Mouse (Mus musculus): ENCODE measurements around the gene Rnf207. TPM values are rescaled to one million over a fixed set of nuclear protein-coding genes. Genes with fewer than 3 reads are reported as not detected.

The Rnf207 gene
- polyA plus RNA-seq, 1 experiment from 2014 or later = 1.1 TPM

DNA sequence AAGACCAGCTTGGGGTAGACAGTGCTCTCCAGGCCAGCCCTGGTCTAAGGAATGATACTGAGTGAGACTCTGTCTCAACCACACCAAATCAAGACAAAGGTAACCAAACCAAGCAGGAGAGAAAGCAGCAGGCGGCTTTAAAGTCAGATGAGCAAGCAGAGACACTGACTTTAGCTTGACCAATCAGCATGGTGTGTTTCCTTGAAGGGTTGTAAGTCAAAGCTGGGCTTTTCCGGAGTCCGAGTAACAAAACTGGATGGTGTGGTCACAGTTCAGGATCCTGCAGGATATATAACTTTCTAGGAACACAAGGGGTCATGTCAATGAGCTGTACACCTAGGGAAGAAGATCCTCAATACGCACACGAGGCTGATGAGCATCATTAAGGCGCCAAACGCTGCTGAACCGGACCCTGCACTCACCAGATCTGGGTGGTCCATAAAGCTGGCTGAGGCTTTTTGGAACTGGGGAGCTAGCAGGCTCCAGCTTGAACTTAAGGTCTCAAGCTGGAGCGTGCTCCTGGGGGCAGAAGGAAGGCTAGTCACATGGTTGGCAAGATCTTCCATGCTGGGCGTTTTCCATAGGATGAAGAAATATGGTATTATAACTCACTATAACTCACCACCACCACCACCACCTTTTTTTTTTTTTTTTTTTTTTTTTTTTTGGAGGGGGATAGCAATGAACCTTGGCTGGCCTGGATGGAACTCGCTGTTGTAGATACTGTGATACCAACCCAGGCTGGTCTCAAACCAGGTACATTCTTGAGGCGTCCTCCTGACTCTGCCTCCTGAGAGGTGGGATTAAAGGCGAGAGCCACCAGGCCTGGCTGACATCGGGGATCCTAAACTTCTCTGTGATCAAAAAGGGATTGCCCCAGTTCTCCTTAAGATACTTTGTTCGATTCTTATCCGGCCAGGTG lies 6.1 kb upstream of the Rnf207 start:
- no peak for DNase-seq (ENCODE audit: low spot score)
- Histone ChIP-seq H3K9me3 (replicated peaks) (no peaks in the 10 kb centered on the region), H3K27me3 (ENCODE audit: low read depth, poor library complexity, severe bottlenecking) (peaks cover 6% of the 10 kb centered on the region; the same call in 1 of the 2 replicates), H3K4me1 (peaks cover 17% of the 10 kb centered on the region), H3K27ac (peak overlapping the region; percentile 95), H3K4me3 (peak overlapping the region; percentile 94), H3K36me3 (peaks cover 30% of the 10 kb centered on the region)
- WGBS = 56% methylated on average over 16 of the region's 16 CpGs

- WGBS = 47% methylated on average over 5 of the region's 5 CpGs
- Histone ChIP-seq H3K4me1 (peaks cover 11% of the 10 kb centered on the region), H3K36me3 (no peaks in the 10 kb centered on the region), H3K27me3 (ENCODE audit: low read depth, poor library complexity, severe bottlenecking) (peaks cover 35% of the 10 kb centered on the region), H3K4me3 (no peak overlapping the region), H3K27ac (no peak overlapping the region), H3K9me3 (replicated peaks) (no peaks in the 10 kb centered on the region)
- DNase-seq (ENCODE audit: low spot score) = no peak
Observed at GRCm38 (mm10) chr4:152321464-152321863, 2.7 kb upstream of the Rnf207 start.

DNA sequence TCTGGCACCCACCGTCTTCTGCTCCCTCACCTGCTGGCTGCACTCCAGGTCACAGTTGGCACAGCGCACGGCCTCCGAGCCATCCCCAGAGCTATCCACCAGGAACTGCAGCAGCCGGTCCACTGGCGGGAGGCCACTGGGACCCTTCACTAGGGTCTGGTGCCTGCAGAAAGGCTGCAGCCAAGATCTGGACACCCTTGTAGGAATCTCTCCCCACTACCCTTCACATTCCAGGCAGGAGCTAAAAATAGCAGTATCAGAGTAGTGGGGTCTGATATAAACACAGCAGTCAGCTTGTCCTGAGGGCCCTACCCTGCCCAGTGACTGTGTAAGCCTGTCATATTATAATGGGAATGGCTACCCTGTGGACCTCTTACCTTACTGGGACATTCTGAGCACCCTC lies 1.2 kb downstream of the Rnf207 start:
- Histone ChIP-seq H3K27me3 (ENCODE audit: low read depth, poor library complexity, severe bottlenecking) (peaks cover 73% of the 10 kb centered on the region), H3K27ac (no peak overlapping the region), H3K9me3 (replicated peaks) (no peaks in the 10 kb centered on the region), H3K36me3 (no peaks in the 10 kb centered on the region), H3K4me3 (no peak overlapping the region), H3K4me1 (peaks cover 40% of the 10 kb centered on the region)
- 94% methylated on average over 6 of the region's 6 CpGs for WGBS
- DNase-seq (ENCODE audit: low spot score) = no peak

- peak overlapping the region; percentile 46 for H3K4me3 ChIP-seq
- peaks cover 48% of the 10 kb centered on the region for H3K4me1 ChIP-seq
- WGBS = 1% methylated on average over 43 of the region's 43 CpGs
- H3K27me3 ChIP-seq (ENCODE audit: low read depth, poor library complexity, severe bottlenecking) = peaks cover 88% of the 10 kb centered on the region
- H3K36me3 ChIP-seq = no peaks in the 10 kb centered on the region
- H3K27ac ChIP-seq = no peak overlapping the region
- DNase-seq (ENCODE audit: low spot score) = no peak
- no peaks in the 10 kb centered on the region for H3K9me3 ChIP-seq (replicated peaks)
Observed at GRCm38 (mm10) chr4:152315498-152316213, 3.1 kb downstream of the Rnf207 start.

DNA sequence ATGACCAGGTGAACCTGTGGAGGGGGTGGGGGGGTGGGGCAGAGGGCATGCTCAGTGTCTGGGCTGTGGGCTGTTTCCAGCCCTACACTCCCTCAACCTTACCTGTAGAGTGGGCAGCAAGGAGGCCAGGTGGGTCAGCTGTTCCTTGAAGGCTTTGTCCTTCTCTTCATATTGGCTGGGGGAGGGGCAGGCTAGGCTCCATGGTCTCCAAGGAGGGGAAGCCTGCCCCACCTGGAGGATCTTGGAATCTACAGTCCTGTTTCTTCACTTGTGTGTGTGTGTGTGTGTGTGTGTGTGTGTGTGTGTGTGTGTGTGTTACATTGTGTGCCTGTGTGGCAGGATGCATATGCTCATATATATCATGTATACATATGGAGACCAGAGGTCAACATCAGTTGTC lies 4.9 kb downstream of the Rnf207 start:
- DNase-seq (ENCODE audit: low spot score) = no peak
- no peak overlapping the region for H3K4me3 ChIP-seq
- H3K27ac ChIP-seq = no peak overlapping the region
- peaks cover 100% of the 10 kb centered on the region for H3K27me3 ChIP-seq (ENCODE audit: low read depth, poor library complexity, severe bottlenecking)
- peaks cover 3% of the 10 kb centered on the region; the same call in 1 of the 2 replicates for H3K36me3 ChIP-seq
- no peaks in the 10 kb centered on the region for H3K9me3 ChIP-seq (replicated peaks)
- H3K4me1 ChIP-seq = peaks cover 48% of the 10 kb centered on the region

- no peaks in the 10 kb centered on the region for H3K9me3 ChIP-seq (replicated peaks)
- H3K27ac ChIP-seq = no peak overlapping the region
- peak; percentile 68 for DNase-seq (ENCODE audit: low spot score)
- peaks cover 41% of the 10 kb centered on the region for H3K4me1 ChIP-seq
- H3K36me3 ChIP-seq = peaks cover 6% of the 10 kb centered on the region; the same call in 1 of the 2 replicates
- WGBS = under 1% methylated on average over 29 of the region's 29 CpGs
- H3K4me3 ChIP-seq = peak overlapping the region; percentile 43
- H3K27me3 ChIP-seq (ENCODE audit: low read depth, poor library complexity, severe bottlenecking) = peaks cover 96% of the 10 kb centered on the region
Observed at GRCm38 (mm10) chr4:152313211-152313632, 5.6 kb downstream of the Rnf207 start.

DNA sequence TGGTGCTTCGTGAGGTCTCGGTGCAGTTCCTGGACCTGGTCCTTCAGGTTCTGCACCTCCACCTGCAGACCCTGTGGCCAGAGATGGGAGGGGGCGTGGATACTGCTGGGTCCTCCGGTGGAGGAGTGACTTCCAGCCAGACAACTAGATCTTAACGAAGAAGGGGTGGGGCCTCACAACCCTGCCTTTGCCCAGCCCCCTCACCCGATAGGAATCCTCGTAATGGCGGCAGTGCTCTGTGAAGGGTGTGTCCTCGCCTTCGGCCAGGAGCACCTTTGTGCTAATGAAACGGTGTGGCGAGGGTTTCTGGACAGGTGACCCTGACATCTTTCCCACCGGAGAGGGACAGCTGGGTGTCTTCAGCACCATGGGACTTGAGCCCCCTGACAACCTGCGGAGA lies 6.6 kb downstream of the Rnf207 start:
- no peak for DNase-seq (ENCODE audit: low spot score)
- Histone ChIP-seq H3K36me3 (peaks cover 6% of the 10 kb centered on the region; the same call in 1 of the 2 replicates), H3K4me1 (peaks cover 38% of the 10 kb centered on the region), H3K27ac (no peak overlapping the region), H3K27me3 (ENCODE audit: low read depth, poor library complexity, severe bottlenecking) (peaks cover 86% of the 10 kb centered on the region), H3K4me3 (peak overlapping the region; percentile 43), H3K9me3 (replicated peaks) (no peaks in the 10 kb centered on the region)
- WGBS = 2% methylated on average over 14 of the region's 14 CpGs

DNA sequence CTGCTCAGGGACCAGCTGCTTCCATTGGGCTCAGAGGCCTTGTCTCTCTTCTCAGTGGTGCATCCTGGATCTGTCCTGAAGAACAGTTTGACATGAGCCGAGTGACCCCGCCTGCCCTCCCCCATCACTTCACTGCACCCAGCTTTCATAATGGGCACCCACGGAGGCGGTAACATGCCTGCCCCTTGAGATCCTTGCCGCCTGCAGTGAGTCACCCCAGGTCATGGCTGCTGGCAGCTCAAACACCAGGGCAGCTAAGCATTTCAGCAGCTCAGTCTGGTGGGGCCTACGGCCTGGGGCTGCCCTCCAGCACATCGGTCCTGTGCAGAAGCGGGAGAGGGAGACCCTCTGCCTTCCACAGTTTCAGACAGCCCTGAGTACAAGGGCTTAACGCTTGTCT lies 11.3 kb downstream of the Rnf207 start:
- peaks cover 39% of the 10 kb centered on the region for H3K27me3 ChIP-seq (ENCODE audit: low read depth, poor library complexity, severe bottlenecking)
- peaks cover 36% of the 10 kb centered on the region for H3K36me3 ChIP-seq
- no peak for DNase-seq (ENCODE audit: low spot score)
- H3K4me1 ChIP-seq = peaks cover 7% of the 10 kb centered on the region
- no peak overlapping the region for H3K4me3 ChIP-seq
- WGBS = 82% methylated on average over 9 of the region's 9 CpGs
- no peak overlapping the region for H3K27ac ChIP-seq
- H3K9me3 ChIP-seq (replicated peaks) = no peaks in the 10 kb centered on the region

- H3K4me1 ChIP-seq = no peaks in the 10 kb centered on the region
- peaks cover 24% of the 10 kb centered on the region for H3K27me3 ChIP-seq (ENCODE audit: low read depth, poor library complexity, severe bottlenecking)
- H3K4me3 ChIP-seq = no peak overlapping the region
- peaks cover 51% of the 10 kb centered on the region for H3K36me3 ChIP-seq
- no peak for DNase-seq (ENCODE audit: low spot score)
- no peak overlapping the region for H3K27ac ChIP-seq
- 84% methylated on average over 6 of the region's 6 CpGs for WGBS
- H3K9me3 ChIP-seq (replicated peaks) = no peaks in the 10 kb centered on the region
Observed at GRCm38 (mm10) chr4:152305991-152306390, 12.8 kb downstream of the Rnf207 start.

DNA sequence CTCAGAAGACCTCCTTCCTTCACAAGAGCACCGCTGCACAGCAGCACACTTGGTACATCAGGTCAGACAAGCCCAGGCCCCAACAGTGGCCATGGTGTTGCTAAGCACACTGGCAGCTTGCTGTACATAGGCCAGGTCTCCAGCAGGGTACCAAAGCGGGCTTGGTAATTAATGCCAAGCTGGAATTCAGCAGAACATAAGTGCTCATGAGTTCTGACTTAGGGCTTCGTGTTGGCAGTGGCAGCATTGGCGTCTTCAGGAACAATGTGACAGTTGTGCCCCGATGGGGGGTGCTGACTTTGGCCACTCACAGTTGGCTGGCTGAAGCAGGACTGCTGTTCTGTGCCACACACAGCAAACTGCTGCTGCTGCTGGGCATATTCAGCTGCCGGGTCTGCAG lies 14.1 kb downstream of the Rnf207 start:
- Histone ChIP-seq H3K27me3 (ENCODE audit: low read depth, poor library complexity, severe bottlenecking) (peaks cover 11% of the 10 kb centered on the region; the same call in 1 of the 2 replicates), H3K36me3 (peaks cover 64% of the 10 kb centered on the region), H3K9me3 (replicated peaks) (no peaks in the 10 kb centered on the region), H3K4me3 (no peak overlapping the region), H3K27ac (no peak overlapping the region), H3K4me1 (no peaks in the 10 kb centered on the region)
- DNase-seq (ENCODE audit: low spot score) = no peak
- 91% methylated on average over 6 of the region's 6 CpGs for WGBS

DNA sequence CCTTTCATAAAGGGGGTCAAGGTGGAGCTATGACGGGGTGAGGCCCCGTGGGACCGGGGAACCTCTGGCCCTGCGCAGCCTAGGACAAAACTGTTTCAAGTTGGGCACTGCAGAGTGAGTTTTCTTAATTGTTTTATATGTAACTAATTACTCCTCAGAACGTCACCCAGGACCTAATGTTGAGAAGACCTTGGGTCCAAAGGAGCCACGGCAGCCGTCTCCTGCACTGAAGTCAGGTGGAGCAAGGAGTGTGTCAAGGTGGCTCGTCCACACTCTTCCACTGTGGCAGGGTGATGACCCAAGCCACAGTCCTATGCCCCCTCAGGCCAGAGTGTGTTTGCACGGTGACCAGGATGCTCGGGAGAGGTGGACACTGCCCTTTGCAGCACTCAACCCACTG lies 15.6 kb downstream of the Rnf207 start:
- Histone ChIP-seq H3K36me3 (peaks cover 62% of the 10 kb centered on the region), H3K4me3 (no peak overlapping the region), H3K4me1 (peaks cover 9% of the 10 kb centered on the region), H3K27me3 (ENCODE audit: low read depth, poor library complexity, severe bottlenecking) (no peaks in the 10 kb centered on the region), H3K9me3 (replicated peaks) (no peaks in the 10 kb centered on the region), H3K27ac (no peak overlapping the region)
- WGBS = 93% methylated on average over 10 of the region's 10 CpGs
- DNase-seq (ENCODE audit: low spot score) = no peak

DNA sequence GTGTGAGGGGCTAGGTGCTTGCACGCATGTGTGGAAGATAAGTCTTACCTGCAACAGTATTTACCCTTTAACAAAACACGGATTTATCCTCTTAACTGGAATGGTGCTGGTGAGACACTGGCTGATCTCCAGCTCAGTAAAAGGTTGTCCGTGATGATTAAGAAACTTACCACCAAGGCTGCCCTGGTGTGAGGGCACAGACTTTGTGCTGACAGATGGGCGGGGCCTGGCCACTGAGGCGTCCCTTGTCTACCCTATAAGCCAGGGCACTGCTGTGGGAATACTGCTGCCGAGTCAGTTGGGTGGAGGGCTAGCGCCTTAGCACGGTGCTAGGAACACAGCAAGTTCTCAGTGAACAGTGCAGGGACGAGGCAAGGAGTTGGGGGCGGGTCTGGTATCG lies 16.8 kb downstream of the Rnf207 start:
- Histone ChIP-seq H3K4me3 (no peak overlapping the region), H3K4me1 (peaks cover 20% of the 10 kb centered on the region), H3K9me3 (replicated peaks) (no peaks in the 10 kb centered on the region), H3K27ac (no peak overlapping the region), H3K27me3 (ENCODE audit: low read depth, poor library complexity, severe bottlenecking) (no peaks in the 10 kb centered on the region), H3K36me3 (peaks cover 62% of the 10 kb centered on the region)
- DNase-seq (ENCODE audit: low spot score) = no peak
- WGBS = 84% methylated on average over 11 of the region's 11 CpGs

GRCm38 (mm10) chr4:152300375-152300774 lies 18.4 kb downstream of the Rnf207 start:
- Histone ChIP-seq H3K4me1 (peaks cover 33% of the 10 kb centered on the region), H3K27ac (no peak overlapping the region), H3K36me3 (peaks cover 60% of the 10 kb centered on the region)

More at GRCm38 (mm10) chr4:152300375-152300774, 18.4 kb downstream of the Rnf207 start:
- 96% methylated on average over 8 of the region's 8 CpGs for WGBS
- DNase-seq (ENCODE audit: low spot score) = no peak
- Histone ChIP-seq H3K4me3 (no peak overlapping the region), H3K9me3 (replicated peaks) (no peaks in the 10 kb centered on the region), H3K27me3 (ENCODE audit: low read depth, poor library complexity, severe bottlenecking) (peaks cover 7% of the 10 kb centered on the region)

Data from limb, embryonic 10.5 days (tissue).